Mouse (Mus musculus) cortical plate, adult 2 months (tissue): Measurements from ENCODE around the gene Arl2bp. TPM values are rescaled to one million over a fixed set of nuclear protein-coding genes. Genes with fewer than 3 reads are reported as not detected.

Experiments
- H3K27ac ChIP-seq: fragments of 200-500 bp; 2 replicates; pipeline ENCODE4 v1.5.1; 2012; ENCODE audit warnings: low read length, control low read depth, inconsistent platforms; ENCODE audit not compliant: insufficient read depth
- H3K4me1 ChIP-seq: fragments of 200-500 bp; 2 replicates; pipeline ENCODE4 v1.6.1; 2011; ENCODE audit warnings: low read length; ENCODE audit not compliant: control insufficient read depth, insufficient read depth
- H3K4me3 ChIP-seq: fragments of 200-500 bp; 2 replicates; pipeline ENCODE4 v1.5.1; 2011; ENCODE audit warnings: mild to moderate bottlenecking, low read length, control low read depth; ENCODE audit not compliant: insufficient read depth
- CTCF ChIP-seq: fragments of 200-500 bp; IDR thresholded peaks from 2 replicates; pipeline ENCODE4 v1.5.1; 2011; ENCODE audit warnings: mild to moderate bottlenecking, control low read depth, low read length; ENCODE audit not compliant: insufficient read depth; ENCODE audit errors: extremely low read depth
- POLR2A ChIP-seq: fragments of 200-500 bp; IDR thresholded peaks from 2 replicates; pipeline ENCODE4 v1.6.1; 2011; ENCODE audit warnings: mild to moderate bottlenecking, low read length, control low read depth; ENCODE audit not compliant: insufficient read depth; ENCODE audit errors: extremely low read depth
- polyA plus RNA-seq: library from polyadenylated mRNA; depleted of rRNA; stranded (reverse); fragments of >200 nt; gene quantifications from 2 replicates; pipeline ENCODE4 v1.2.3, GENCODE M21; 2012; rRNA removed

The Arl2bp gene
- polyA plus RNA-seq, 1 experiment, result 235 TPM

DNA sequence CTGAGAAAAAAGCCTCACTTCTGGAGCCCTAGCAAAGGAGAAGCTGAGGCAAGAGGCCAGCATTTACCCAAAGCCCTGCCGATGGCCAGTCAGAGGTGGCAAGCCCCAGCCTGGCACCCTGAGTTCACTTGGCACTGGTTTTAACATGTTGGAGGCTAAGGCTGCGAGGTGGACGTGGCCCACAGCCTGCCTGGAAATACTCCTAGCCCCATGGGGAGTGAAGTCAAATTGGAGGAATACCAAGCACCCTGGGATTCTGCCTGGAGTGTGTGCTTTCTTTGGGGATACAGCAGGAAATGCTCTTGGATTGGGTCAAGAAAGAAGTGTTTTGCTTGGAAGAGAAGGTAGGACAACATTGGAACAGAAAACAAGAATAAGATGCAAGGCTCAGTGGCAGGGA lies 49.5 kb downstream of the Arl2bp start:
- H3K4me3 ChIP-seq, result no peak overlapping the region
- H3K4me1 ChIP-seq, result no peaks in the 10 kb centered on the region
- TF ChIP-seq CTCF, result no peak
- TF ChIP-seq POLR2A, result no peak
- no peak overlapping the region for H3K27ac ChIP-seq

DNA sequence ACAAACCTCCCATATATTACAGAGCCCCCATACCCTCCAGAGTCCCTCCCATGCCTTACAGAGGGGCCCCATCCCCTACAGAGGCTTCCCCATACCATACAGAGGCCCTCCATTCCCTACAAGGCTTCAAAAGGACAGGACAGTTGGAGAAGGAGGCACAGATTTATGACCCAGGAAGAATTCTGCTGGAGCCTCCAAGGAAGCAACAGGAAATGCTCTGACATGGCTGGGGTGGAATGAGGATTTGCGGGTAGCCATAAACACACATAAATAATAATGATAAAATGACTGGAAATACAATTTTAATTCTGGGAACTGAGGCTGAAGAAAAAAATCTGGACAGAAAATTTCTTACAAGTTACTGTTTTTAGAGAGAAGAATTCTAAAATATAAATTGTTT lies 50.4 kb downstream of the Arl2bp start:
- H3K27ac ChIP-seq, result no peak overlapping the region
- H3K4me1 ChIP-seq, result no peaks in the 10 kb centered on the region
- no peak overlapping the region for H3K4me3 ChIP-seq
- TF ChIP-seq CTCF (no peak), POLR2A (no peak)

Other genes with a start within 250 kb of the Arl2bp start
- gene Nlrc5, start 232.2 kb upstream of the Arl2bp start, polyA plus RNA-seq, result 0.94 and 1.0 TPM in 2 replicates
- gene Cpne2, start 133.6 kb upstream of the Arl2bp start, polyA plus RNA-seq, result 26.7 and 28.2 TPM in 2 replicates
- 18.0 and 19.8 TPM in 2 replicates for gene Rspry1, start 64.7 kb upstream of the Arl2bp start, polyA plus RNA-seq
- 50.2 and 51.1 TPM in 2 replicates for gene Fam192a, start 64.6 kb upstream of the Arl2bp start, polyA plus RNA-seq
- gene Pllp, start 29.7 kb downstream of the Arl2bp start, polyA plus RNA-seq, result 165 and 190 TPM in 2 replicates
- 0.33 and 0.34 TPM in 2 replicates for gene Ccl22, start 79.0 kb downstream of the Arl2bp start, polyA plus RNA-seq
- 654 and 664 TPM in 2 replicates for gene Cx3cl1, start 105.4 kb downstream of the Arl2bp start, polyA plus RNA-seq
- gene Ccl17, start 143.9 kb downstream of the Arl2bp start, polyA plus RNA-seq, result 4.4 TPM in 2 replicates
- 103 and 110 TPM in 2 replicates for gene Coq9, start 171.7 kb downstream of the Arl2bp start, polyA plus RNA-seq
- 38.2 and 39.1 TPM in 2 replicates for gene Ciapin1, start 171.8 kb downstream of the Arl2bp start, polyA plus RNA-seq
- 108 and 117 TPM in 2 replicates for gene Polr2c, start 190.8 kb downstream of the Arl2bp start, polyA plus RNA-seq
- gene Dok4, start 209.7 kb downstream of the Arl2bp start, polyA plus RNA-seq, result 15.1 and 15.9 TPM in 2 replicates